Mouse (Mus musculus) layer of hippocampus, adult 11-12 months (tissue): Measurements from ENCODE around the gene Ube2v1.

ENCODE experiments used
- DNase-seq: peaks from one replicate; pipeline ENCODE4 v3.0.0; 2022; ENCODE audit warnings: low spot score

Gene Ube2v1

DNA sequence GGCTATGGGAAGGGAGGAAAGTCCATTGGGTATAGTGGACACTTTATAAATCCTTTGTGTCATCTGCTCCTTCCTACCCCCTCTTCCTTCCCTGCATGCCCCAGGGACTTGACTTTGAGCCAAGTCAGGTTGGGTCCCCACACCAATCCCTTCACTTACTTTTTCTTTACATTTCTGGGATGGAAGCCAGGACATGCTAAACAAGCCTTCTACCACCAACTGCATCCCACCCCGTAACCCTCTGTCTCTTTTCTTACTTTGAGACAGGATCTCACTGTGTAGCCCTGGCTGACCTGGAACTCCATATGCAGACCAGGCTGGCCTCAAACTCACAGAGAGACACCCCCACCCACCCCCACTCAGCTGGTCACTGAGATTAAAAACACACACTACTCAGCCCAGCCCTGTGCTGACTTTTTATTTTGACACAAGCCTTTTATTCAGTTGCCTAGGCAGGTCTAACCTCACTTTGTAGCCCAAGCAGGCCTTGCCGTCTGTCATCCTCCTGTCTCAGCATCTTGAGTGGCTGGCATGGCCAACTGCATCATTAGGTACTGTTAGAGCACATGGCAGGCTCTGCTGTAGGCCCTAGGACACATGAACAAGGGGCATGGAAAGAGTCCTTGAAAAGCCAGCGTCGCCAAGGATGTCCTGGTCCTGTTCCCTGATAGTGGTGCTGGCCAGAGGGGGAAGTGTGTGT lies 38.2 kb downstream of the Ube2v1 start:
- no peak for DNase-seq

DNA sequence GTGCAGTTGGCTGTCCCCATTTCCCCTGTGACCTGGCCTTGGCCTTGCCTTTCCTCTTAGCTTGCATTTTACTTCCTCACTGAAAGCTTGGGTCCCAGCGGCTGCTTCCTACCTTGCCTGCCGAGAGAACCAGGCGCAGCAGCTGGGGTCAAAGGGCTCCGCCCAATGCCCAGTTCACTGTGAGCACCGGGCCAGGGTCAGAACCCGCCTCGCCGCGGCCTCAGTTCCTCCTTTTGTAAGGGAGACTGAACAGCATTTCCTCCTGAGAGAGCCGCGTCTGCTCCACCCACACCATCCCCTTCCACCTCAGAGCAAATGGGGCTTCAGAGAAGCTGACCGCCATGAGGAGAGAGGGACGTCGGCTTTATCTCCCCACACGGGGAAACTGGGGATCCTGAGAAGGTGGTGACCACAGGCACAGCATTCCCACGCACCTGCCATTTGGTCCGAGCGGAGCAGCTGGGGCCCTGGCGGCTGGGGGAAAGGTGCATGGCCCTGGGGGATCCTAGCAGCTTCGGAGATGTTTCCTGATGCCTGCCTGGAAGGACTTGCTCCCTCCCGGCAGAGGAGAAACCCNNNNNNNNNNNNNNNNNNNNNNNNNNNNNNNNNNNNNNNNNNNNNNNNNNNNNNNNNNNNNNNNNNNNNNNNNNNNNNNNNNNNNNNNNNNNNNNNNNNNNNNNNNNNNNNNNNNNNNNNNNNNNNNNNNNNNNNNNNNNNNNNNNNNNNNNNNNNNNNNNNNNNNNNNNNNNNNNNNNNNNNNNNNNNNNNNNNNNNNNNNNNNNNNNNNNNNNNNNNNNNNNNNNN lies 42.9 kb downstream of the Ube2v1 start:
- DNase-seq = peak; percentile 46

DNA sequence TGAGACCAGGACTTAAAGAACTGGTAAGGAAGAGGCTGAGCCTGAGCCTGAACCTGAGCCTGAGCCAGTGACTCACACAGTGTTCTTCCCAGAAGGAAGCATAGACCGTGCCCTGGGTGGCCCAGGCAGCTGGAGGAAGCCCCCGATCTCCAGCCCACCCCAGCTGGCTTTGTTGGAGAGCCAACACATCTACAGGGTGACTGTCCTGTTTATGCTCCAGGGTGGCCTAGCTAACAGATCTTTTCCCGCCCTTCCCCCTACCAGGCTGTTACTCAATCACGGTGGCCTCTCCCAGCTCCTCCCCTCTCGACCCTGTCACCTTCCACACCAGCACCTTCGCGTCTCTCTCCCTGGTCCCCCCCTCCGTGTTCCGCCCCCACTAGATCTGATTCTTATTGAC lies 44.9 kb downstream of the Ube2v1 start:
- DNase-seq = no peak

DNA sequence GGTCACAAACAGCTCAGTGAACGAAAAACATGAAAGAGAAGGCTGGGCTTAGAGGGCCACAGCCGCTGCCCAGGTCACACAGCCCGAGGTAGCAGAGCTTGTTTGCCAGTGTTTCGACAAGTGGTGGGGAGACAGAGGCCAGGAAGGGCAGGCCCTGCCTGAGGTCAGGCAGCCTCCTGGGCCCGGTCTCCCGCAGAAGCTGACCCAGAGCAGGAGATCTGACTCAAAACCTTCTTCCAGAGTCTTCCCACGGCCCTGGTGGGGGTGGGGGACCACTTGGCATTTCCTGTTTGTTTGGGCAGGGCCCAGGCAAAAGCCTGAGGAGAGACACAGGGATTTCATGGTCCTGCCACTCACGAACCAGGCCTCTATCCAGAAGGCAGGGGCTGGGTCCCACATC lies 45.9 kb downstream of the Ube2v1 start:
- DNase-seq = no peak

DNA sequence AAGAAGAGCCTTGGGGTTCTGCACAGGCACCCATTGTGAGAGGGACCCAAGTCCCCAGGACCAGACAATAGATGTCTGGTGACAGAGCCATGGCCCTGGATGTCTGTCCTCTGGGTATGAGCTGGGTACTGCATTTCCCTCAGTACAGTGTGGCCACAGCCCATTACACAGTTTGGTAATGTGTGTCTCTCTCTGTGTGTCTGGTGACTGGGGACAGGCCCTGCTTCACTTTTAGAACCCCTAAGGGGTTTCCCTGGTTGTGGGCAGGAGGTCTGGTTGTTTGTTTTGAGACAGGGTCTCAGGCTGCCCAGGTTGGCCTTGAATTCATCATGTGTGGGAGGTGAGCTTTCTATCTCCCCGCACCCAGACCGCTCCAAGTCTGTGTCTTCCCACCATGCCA lies 46.6 kb downstream of the Ube2v1 start:
- DNase-seq = no peak

DNA sequence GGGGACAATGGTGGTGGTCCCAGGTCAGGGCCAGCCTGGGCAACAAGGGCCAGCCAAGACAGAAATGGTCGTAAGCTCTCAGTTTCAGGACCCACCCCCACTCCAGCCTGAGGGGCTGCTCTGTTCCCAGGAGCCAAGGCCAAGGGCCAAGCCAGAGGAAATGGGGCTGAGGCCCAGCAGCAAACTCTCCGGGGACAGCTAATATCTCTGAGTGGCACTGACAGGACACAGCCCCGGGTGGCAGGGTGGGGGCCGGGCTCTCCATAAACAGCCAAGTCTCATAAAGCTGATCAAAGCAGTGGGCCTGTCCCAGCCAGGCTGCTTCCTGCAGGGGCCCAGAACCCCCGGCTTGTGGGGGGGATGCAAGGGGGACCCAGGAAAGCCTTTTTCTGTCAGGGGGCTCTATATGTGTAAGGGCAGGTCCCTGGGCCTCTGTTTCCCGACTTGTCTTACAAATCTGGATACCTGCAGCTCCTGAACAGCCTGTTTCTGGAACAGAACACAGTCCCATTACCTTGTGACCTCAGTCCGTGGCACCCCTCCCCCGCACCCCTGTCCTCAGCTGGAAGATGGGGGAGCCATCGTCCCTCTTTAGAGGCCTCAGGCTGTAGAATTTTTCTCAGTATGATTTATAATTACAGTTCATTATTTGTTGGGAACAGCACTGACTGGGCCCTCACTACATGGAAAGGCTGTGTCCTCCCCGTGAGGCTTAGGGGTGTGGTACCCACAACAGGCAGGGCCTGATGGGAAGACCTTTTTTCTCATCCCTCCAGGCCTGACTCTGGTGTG lies 48.5 kb downstream of the Ube2v1 start:
- DNase-seq = no peak

DNA sequence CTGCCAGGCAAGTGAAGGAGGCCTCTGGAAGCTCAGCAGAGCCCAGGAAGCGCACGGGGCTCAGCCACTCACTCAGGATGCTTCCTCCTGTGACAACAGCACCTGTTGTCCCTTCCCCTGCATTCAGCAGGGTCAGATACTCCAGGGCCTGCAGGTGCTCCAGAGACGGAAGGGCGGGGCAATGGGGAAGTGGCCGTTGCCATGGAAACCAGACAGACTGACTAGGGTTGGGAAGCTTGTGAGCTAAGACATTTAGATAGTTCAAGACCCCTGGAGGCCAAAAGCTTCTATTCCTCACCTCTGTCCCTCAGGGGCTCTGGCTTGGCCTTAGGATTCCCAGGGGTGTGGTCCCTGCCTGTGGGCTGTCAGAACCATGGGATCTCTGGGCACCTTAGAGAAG lies 53.4 kb downstream of the Ube2v1 start:
- no peak for DNase-seq

DNA sequence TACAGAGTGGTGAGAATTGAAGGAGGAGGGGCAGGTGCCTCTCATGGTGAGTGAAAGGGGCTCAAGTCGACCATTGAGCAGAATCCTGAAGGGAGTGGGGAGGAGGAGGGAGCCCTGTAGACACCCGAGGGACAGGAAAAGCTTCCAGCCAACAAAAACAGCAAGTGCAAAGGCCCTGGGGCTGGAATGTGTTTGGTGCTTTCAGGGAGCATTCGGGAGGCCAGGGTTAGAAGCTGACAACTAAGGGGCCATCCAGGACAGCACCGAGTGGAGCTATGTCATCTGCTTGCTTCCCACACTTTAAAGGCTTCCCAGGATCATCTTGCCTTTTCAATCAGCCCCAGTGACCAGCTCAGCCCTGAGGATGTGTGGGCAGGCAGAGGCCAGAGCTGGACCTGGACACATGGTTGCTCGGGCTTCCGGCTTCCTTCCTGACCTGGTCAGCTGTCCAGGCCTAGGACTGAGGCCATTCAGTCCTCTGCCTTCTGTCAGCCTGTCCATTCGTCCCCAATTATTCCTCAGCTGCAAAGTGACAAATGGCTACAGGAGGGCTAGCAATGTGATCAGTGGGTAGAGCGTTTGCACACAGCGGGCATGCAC lies 54.6 kb downstream of the Ube2v1 start:
- DNase-seq = no peak

DNA sequence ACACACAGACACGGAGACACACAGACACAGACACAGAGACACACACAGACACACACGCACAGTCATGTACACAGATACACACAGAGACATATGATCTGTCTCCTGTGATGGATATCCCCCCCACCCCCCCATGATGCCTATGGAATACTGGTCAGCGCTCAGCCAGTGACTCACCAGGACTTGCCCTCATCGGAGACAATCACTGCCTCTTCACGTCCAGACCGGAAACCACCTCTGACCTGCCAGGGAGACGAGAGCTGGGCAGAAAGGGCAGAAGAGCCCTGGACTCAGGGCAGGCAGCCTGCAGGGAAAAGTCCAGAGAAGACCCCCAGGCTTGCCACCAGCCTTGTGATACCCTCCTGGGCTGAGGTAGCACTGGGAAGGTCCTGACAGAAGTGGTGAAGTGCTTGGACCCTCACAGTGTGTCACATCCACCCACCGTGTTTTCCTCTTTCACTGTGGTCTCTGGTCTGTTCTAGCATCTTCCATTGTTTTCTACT lies 55.7 kb downstream of the Ube2v1 start:
- DNase-seq = no peak

DNA sequence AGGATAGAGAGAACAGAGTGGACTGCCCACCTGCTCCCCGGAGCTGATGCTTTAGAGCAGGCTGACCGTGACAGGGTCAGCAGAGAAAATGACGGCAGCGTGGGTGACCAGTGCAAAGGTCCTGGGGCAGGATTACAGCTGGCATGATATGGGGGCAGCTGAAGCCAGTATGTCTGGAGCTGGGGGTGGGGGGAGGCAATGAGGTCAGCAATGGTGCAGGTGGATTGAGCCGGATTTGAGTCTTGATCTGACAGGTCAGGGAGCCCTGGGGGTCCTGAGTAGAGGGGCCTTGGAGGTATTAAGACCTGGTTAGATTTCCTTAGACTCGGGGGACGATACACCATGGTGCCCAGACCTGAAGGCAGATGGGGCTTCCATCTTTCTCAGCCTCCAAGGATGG lies 56.3 kb downstream of the Ube2v1 start:
- no peak for DNase-seq

DNA sequence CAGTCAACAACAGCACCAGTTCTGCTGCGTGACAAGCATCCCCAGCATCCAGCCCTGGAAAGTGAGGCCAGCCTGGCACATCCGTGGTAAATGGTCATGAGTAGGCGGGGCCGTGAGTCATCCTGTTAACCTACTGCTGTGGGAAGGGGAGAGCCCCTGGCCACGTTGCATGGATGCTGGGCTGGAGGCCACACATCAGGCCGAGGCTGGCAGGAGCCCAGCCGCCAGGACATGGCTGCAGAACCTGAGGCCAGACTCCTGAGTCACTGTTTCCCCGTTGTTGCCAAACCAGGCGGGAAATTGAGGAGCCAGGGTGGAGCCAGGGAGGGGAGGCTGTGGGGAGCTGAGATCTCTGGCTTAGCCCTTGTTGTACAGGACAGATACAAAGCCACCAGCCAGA lies 57.1 kb downstream of the Ube2v1 start:
- no peak for DNase-seq

DNA sequence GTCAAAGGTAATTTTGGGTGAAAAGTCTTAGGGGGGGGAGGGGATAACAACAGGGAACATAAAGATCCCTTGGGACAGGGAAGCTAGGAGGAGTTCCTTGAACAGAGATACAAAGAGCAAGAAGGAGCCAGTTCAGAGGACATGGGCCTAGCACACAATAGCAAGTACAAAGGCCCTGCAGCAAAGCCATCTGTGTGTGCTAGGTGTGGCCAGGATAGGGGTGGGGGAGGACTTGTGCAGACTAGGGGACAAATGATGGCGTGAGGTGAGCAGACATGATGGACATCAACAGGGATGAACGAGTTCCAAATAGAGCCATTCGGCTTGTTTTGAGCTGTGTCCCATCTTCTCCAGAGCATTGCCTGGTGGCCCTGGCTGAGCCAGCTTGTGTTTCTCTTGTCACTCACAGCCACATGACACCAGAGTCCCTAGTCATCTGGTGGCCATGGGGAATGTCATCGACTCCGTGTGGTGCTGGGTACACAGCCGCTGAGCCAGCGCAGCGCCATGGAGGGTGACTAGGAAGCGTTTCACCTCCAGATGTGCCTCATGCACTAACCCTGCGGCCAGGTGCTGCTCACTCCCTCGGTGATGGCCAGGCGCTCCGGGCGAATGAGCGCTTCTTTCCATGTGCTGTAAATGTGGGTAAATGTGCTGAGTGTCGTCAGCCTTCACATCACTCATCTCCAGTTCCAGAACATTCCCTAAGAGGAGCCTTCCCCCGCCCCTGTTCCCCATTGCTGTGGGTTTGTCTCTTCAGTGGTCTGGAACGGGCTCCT lies 60.3 kb downstream of the Ube2v1 start:
- no peak for DNase-seq

DNA sequence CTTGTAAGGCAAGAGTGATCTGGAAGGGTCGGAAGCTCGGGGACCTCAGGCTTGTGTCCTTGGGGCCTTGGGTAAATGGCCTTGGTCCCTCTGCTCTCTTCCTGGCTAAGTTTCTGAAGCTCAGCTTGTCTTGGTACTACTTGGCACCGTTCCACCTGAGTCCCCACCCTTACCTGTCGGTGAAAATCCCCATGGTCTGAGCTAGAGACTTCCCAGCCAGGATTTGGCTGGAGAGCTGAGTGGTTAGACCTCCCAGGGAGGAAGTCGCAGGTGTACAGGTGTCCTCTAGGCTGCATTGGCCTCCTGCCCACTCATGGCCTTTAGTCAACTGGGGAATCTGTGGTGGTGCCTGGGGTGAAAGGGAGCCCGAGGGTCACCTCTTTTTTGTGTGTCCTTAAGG lies 61.1 kb downstream of the Ube2v1 start:
- DNase-seq = no peak

DNA sequence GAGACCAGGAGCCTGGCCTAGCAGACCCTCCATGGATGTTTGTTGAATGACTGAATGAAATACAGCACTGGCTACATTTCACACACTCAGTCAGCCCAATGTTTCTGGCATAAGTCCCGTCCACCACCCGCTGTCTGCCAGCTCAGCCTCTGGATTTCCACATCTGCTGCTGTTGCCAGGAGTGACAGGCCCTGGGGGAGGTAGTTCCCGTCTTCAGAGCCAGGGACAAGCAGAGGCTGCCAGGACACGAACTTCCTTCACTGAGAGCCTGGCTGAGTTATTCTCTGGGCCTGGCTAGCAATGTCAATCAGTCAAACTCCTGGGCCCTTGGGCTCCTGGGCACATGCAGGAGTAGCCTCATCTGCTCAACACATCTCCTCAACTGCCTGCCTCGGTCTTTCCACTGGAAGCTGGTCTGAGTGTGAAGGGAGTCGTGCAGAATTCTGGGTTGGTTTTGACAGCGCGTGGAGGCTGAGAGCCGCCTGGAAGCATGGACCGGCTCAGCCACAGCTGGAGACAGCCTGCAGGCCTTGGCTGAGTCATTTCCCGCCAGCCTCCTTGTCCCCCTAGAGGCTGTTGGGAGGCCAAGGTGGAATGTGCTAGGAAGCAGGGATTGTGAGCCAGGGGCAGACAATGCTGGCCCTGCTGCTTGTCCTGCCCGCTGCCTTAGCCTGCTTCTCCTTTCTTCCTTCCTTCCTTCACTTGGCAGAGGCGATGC lies 61.8 kb downstream of the Ube2v1 start:
- DNase-seq = peak; percentile 34

DNA sequence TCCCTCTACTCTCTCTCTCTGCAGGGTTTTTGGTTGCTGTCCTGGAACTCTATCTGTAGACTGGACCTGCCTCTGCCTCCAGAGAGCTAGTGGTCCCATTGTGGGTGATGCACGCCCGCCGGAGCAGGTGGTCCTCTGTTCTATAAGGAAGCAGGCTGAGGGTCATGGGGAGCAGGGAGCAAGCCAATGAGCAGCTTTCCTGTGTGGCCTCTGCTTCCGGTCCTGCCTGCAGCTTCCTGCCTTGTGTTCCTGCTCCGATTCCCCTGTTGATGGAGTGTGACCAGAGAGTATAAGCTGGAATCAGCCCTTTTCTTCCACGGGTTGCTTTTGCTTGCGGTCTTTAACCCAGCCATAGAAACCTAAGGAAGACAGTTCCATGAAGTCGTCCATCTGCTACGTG lies 63.8 kb downstream of the Ube2v1 start:
- DNase-seq = no peak

DNA sequence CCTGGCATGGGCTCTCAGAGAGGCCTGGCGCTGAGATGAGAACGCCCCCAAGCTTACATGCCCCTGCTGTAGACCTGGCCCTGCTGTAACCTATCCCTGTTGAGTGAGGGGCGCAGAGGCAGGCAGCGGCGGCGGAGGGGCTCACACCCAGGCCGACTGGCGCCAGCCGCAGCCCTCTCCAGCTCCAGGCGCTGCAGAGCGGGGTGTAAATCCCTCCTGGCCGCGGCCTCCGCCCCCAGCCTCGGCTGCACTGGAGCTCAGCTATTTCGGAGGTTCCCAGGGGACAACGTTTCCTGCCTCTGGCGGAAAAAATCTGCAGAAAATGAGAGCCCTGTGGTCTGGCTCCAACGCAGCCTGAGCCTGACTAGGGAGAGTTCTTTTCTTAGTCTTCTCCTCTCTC lies 66.2 kb downstream of the Ube2v1 start:
- no peak for DNase-seq

DNA sequence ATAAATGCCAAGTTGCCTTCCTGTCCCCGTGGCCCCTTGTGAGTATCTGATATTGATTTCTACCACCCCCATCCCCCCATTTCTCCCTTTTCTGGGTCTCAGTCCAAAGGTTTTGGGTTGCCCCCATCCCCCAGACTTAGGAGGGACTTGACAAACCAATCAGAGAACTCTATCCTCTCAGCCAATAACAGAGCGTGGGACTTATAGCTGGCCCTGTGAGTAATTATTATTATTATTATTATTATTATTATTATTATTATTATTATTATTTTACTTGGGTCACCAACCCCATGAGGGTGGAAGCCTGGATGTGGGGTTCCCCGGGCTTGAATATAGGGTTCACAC lies 66.6 kb downstream of the Ube2v1 start:
- no peak for DNase-seq

DNA sequence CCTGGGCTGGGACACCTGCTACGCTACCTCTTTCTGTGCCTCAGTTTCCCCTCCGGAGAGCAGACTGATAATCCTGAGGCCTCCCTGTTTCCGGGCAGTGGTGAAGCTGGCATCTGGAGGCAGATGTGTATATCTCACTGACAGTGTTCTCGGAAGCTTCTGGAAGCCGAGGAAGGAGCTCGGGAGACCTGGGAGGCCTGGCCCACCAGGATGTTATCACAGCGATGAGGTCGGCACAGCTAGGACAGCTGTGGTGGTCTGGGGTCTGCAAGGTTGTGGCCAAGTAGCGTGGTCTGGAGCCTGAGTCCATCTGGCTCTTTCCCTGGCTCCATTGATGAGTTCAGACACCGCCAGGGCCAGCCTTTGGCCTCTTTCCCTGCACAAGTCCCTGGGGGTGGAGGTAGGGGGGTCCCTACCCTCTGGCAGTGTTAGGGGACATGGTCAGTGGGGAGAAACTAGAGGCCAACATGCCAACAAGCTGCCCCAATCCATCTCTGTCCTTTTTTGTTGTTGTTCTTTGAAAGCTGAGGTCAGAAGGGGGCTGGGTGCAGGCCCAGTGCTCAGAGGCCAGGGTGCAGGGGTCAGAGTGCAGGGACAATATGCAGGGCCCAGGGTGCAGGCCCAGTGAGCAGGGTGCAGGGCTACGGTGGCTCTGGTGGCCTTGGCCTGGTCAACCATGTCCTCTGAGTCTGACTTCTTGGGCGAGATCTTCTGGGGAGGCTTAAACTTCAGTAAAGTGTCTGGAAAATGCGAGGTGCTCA lies 67.2 kb downstream of the Ube2v1 start:
- no peak for DNase-seq

DNA sequence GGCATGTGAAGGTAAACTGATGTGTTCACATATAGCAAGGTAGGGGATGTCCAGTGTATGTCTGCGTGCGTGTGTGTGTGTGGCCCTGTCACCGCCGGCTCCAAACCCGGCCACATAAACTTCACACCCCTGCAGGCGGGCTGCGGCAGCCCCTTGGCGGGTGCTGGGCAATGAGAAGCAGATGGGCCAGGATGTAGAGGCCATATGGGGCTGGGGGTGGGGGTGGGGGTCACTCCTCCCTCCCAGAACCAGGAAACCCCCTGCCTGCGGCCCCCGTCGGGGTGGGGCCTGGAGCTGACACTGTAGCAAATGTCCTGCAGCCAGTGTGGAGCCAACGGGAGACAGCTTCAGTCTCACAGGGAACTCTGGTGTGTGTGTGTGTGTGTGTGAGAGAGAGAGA lies 68.2 kb downstream of the Ube2v1 start:
- no peak for DNase-seq

DNA sequence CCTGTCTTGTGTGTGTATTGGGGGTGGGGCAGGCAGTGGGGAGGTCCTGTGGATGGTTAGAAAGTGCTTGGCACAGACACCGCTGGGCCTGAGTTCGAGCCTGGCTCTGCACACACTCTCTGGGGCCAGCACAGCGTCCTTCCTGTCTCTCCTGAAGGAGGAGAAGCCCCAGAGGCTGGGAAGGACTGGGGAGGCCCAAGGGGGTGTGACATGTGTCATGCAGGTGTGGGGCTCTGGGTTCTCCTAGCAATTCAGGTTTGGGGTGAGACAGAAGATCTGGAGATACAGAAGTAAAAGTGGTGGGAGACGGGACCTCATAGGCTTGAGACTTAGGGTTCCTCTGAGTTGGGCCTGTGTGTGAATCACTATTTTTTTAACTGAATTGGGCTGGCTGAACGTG lies 68.9 kb downstream of the Ube2v1 start:
- no peak for DNase-seq
